Mouse (Mus musculus) hindbrain, embryonic 11.5 days (tissue): Measurements from ENCODE around the gene Pomp. TPM values are rescaled to one million over a fixed set of nuclear protein-coding genes. Genes with fewer than 3 reads are reported as not detected.
A peak's percentile ranks its signal among the peaks of the same experiment; 100 is the strongest.

Experiments used
- ATAC-seq: fragments of 200-750 bp; cut with Nextera tagmentation; 2 replicates; pipeline ENCODE4 v1.8.0; 2017; ENCODE audit warnings: mild to moderate bottlenecking, moderate TSS enrichment, moderate library complexity; ENCODE audit not compliant: low FRiP score
- DNase-seq: peaks from one replicate; pipeline ENCODE4 v3.0.0-alpha.2; 2015; ENCODE audit warnings: low spot score
- H3K27ac ChIP-seq: fragments of 300-500 bp; sonication (generic); 2 replicates; pipeline ENCODE4 v1.5.1; 2014; ENCODE audit warnings: mild to moderate bottlenecking, low read depth, low read length
- H3K27me3 ChIP-seq: fragments of 300-500 bp; sonication (generic); 2 replicates; pipeline ENCODE4 v1.6.1; 2014; ENCODE audit warnings: mild to moderate bottlenecking, low read length, moderate library complexity, mixed read lengths; ENCODE audit not compliant: control insufficient read depth, insufficient read depth
- H3K36me3 ChIP-seq: fragments of 300-500 bp; sonication (generic); 2 replicates; pipeline ENCODE4 v1.6.1; 2014; ENCODE audit warnings: mild to moderate bottlenecking, low read length, moderate library complexity, mixed read lengths; ENCODE audit not compliant: control insufficient read depth, insufficient read depth
- H3K4me1 ChIP-seq: fragments of 300-500 bp; sonication (generic); replicated peaks from 2 replicates; pipeline ENCODE4 v1.6.1; 2014; ENCODE audit warnings: low read length, mixed read lengths; ENCODE audit not compliant: control insufficient read depth, insufficient read depth
- H3K4me2 ChIP-seq: fragments of 300-500 bp; sonication (generic); replicated peaks from 2 replicates; pipeline ENCODE4 v1.6.1; 2014; ENCODE audit warnings: mild to moderate bottlenecking, low read depth, low read length
- H3K4me3 ChIP-seq: fragments of 300-500 bp; sonication (generic); 2 replicates; pipeline ENCODE4 v1.5.1; 2014; ENCODE audit warnings: low read depth, low read length
- H3K9ac ChIP-seq: fragments of 300-500 bp; sonication (generic); 2 replicates; pipeline ENCODE4 v1.6.1; 2014; ENCODE audit warnings: low read depth, low read length
- H3K9me3 ChIP-seq: fragments of 300-500 bp; sonication (generic); 2 replicates; pipeline ENCODE4 v1.6.1; 2016; ENCODE audit warnings: low read length; ENCODE audit not compliant: control insufficient read depth
- WGBS: fragments of 180-500 bp; shearing (Covaris S2); extraction: QIAGEN DNeasy Blood & Tissue Kit; methylation state at CpG from one replicate; pipeline ENCODE4 v1.1.7; 2014; 5-methylcytosine and 5-hydroxymethylcytosine counted together
- polyA plus RNA-seq: library from polyadenylated mRNA; unstranded; fragments of >200 nt; fragmentation: Nextera tagmentation; extraction: Ambion mirVana; gene quantifications from 2 replicates; pipeline ENCODE4 v1.2.1, GENCODE M21; 2014

Gene Pomp
- polyA plus RNA-seq, 1 experiment from 2014 or later: 546 TPM

DNA sequence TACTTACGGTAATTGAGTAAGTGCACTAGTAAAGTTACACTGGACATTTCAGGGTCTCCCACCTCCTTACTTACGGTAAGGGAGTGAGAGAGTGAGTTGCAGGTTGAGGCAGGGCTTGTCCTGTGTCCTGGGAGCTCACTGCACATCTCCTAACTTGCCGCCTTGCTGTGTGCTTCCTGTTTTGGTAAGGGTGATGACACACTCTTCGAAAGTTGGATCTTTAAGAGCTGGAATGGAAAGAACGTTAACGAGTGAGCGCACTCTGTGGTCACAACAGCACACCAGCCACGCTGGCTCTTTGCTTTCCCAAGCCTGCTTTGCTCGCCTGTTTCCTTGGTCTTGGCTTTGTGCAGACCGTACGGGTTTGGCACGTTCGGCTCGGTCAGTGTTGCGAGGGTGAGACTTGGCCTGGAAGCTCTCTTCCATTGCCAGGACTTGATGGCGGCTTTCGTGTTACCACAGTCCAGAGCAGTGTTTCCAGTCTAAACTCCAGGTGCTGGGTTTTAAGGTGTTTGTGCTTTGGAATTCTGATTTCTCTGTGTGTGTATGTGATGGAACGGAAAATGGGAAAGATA, 14.3 kb downstream of the Pomp start:
- ATAC-seq: no peak
- DNase-seq: no peak
- no peaks in the 10 kb centered on the region for H3K9me3 ChIP-seq
- no peaks in the 10 kb centered on the region for H3K4me1 ChIP-seq
- 95% methylated on average over 18 of the region's 18 CpGs for WGBS
- H3K27me3 ChIP-seq: no peaks in the 10 kb centered on the region
- H3K4me3 ChIP-seq: no peak overlapping the region
- H3K9ac ChIP-seq: no peak overlapping the region
- H3K27ac ChIP-seq: no peak overlapping the region
- H3K4me2 ChIP-seq: no peak overlapping the region
- peaks cover 19% of the 10 kb centered on the region; the same call in 1 of the 2 replicates for H3K36me3 ChIP-seq

DNA sequence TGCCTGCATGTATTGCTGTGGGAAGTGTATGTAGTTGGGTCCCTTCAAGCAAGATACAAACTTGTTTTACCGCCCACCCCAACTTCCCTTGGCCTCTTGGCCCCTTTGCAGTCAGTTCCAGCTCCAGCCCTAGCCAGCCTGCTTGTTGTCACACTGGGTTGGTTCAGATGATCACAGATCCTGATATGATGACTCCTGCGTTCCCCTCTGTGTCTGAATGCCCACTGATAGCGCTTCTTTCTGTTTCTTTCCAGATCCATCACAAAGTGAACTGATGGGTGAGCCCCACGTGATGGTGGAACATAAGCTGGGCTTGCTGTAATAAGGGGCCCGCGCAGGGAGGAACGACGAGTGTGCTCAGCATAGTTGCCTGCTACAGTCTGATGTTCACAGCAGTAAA, 14.9 kb downstream of the Pomp start:
- 97% methylated on average over 8 of the region's 8 CpGs for WGBS
- ATAC-seq (no peak), DNase-seq (no peak)
- H3K27me3 ChIP-seq: no peaks in the 10 kb centered on the region
- H3K36me3 ChIP-seq: peaks cover 19% of the 10 kb centered on the region; the same call in 1 of the 2 replicates
- H3K4me2 ChIP-seq: no peak overlapping the region
- H3K9ac ChIP-seq: no peak overlapping the region
- H3K9me3 ChIP-seq: no peaks in the 10 kb centered on the region
- H3K4me3 ChIP-seq: no peak overlapping the region
- no peak overlapping the region for H3K27ac ChIP-seq
- H3K4me1 ChIP-seq: no peaks in the 10 kb centered on the region

DNA sequence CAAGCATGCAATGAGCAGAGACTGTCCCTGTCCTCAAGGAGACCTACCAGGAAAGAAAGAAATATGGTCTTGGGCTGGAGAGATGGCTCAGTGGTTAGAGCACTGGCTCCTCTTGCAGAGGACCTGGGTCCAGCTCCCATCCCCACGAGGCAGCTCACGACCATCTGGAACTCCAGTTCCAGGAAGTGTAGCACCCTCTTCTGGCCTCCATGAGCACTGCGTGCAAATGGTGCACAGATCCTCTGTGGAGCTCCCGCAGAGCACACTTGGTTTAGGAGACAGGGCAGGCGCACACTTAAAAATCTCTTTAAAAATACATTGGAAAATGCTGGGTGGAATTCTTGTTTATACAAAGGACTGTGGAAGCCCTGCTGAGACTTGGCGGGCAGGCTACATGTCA, 17.3 kb downstream of the Pomp start:
- Histone ChIP-seq H3K9ac (no peak overlapping the region), H3K4me2 (no peak overlapping the region), H3K4me1 (no peaks in the 10 kb centered on the region), H3K27ac (no peak overlapping the region), H3K4me3 (no peak overlapping the region), H3K36me3 (peaks cover 16% of the 10 kb centered on the region; the same call in 1 of the 2 replicates), H3K27me3 (no peaks in the 10 kb centered on the region), H3K9me3 (no peaks in the 10 kb centered on the region)
- peak; percentile 30 for DNase-seq
- 90% methylated on average over 6 of the region's 6 CpGs for WGBS
- ATAC-seq: no peak

DNA sequence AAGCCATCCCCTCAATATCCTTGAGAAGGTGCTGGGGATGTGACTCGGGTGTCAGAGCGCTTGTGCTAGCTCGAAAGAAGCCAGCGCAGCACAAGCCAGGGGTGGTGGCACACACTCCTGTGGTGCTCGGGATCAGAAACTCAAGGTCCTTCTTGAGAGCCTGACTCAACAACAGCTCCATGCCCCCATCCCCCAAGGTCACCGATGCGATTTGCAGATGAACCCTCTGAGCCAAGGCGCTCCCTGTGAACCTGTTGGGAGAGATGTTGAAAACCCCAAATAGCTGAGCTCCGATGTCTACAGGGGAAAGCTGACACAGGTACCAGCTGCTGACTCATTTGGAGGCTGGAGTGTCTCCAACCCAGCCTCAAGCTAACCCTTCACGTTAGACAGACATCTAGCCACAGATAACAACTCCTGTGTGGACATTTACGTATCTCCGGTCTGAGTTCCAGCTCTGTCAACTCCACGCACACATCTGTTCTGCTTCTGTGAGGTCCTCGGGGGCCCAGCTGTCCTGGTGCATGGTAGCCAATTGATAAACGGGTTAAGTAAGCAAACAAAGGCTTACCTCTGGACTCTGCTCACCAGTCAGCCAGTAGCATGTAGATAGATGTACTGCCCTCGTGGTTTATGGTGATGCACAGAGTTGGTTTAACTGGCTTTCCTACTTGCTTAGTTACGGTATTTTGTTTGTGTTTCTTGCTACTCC, 19.9 kb downstream of the Pomp start:
- no peaks in the 10 kb centered on the region for H3K27me3 ChIP-seq
- no peak overlapping the region for H3K4me2 ChIP-seq
- H3K36me3 ChIP-seq: peaks cover 13% of the 10 kb centered on the region; the same call in 1 of the 2 replicates
- no peaks in the 10 kb centered on the region for H3K9me3 ChIP-seq
- ATAC-seq (no peak), DNase-seq (no peak)
- WGBS: 92% methylated on average over 17 of the region's 17 CpGs
- no peak overlapping the region for H3K27ac ChIP-seq
- H3K4me1 ChIP-seq: no peaks in the 10 kb centered on the region
- H3K9ac ChIP-seq: no peak overlapping the region
- no peak overlapping the region for H3K4me3 ChIP-seq

DNA sequence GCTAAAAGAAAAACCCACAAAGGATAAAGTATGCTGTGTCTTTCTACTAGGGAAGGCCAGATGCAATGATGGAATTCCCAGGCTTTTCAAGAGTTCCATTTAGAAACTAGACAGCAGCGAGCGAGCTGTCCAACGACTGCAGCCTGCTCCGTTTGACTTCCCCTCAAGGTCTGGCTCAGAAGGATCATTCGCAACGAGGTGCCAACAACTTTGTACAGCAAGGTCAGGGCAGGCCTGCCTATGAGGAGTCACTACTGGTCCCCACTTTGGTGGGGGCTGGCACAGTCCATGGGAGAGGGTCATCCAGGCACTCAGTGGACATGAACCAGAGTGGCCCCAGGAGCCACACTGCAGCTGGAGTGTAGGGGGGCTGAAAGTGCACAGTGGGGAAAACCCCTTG, 23.3 kb downstream of the Pomp start:
- 93% methylated on average over 6 of the region's 6 CpGs for WGBS
- Histone ChIP-seq H3K4me3 (no peak overlapping the region), H3K9ac (no peak overlapping the region), H3K27ac (no peak overlapping the region), H3K9me3 (no peaks in the 10 kb centered on the region), H3K4me1 (no peaks in the 10 kb centered on the region), H3K27me3 (no peaks in the 10 kb centered on the region), H3K36me3 (no peaks in the 10 kb centered on the region), H3K4me2 (no peak overlapping the region)
- DNase-seq (no peak), ATAC-seq (no peak)

DNA sequence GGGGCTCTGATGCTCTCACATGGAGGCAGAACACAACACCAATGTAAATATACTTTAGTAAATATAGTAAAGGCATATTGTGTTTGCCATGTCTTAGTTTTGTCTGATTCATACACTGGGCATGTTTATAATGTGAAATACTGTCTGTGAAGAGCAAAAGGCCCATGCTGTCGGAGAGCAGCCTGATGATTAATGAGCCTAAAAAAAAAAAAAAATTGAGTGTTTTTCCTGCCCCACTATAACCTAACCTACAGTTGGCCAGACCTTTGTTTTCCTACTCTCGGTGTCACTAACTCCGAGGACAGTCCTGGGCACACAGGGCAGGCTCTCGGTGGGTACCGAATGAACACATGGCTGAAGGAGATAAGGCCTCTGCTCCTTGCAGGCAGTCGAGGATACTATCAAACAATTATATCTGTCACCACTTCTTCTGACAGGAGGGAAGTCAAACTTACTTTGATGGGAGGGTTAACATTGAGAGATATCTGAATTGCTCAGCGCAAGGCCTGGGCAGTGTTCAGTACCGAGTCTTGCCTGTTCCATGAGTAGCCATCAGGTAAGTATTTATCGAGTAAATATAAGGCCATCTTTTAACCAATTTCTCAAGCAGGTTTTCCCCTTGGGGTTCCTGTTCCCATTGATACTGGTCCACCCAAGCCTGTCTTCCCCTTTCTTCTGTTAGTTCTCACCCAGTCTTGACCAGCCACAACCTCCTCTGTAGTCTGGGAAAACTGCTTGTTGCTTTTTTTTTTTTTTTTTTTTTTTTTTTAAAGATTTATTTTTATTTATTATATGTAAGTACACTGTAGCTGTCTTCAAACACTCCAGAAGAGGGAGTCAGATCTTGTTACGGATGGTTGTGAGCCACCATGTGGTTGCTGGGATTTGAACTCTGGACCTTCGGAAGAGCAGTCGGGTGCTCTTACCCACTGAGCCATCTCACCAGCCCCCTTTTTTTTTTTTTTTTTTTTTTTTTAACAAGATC, 28.3 kb downstream of the Pomp start:
- DNase-seq (no peak), ATAC-seq (no peak)
- H3K9ac ChIP-seq: no peak overlapping the region
- no peaks in the 10 kb centered on the region for H3K9me3 ChIP-seq
- no peak overlapping the region for H3K4me2 ChIP-seq
- no peaks in the 10 kb centered on the region for H3K27me3 ChIP-seq
- H3K27ac ChIP-seq: no peak overlapping the region
- no peak overlapping the region for H3K4me3 ChIP-seq
- no peaks in the 10 kb centered on the region for H3K36me3 ChIP-seq
- no peaks in the 10 kb centered on the region for H3K4me1 ChIP-seq
- WGBS: 87% methylated on average over 10 of the region's 12 CpGs

DNA sequence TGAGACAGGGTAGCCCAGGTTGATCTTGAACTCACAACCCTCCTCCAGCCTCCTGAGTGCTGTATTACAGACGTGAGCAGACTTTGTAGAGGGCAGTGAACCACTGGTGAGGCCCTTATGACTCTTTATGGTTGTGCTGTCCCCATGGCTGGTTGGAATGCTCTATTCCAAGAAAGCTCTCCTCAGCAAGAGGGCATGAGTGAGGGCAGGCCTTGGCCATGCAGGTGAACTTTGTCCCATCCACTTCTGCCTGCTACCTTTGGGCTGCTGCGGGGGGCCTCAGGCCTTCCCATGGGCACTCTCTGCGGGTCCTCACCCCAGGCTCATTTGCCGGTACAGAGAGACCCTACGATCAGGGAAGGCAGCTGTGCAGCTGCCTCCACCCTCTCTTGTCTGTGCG, 32.5 kb downstream of the Pomp start:
- 22% methylated on average over 6 of the region's 6 CpGs for WGBS
- no peak for ATAC-seq
- H3K27me3 ChIP-seq: no peaks in the 10 kb centered on the region
- H3K9ac ChIP-seq: no peak overlapping the region
- H3K4me2 ChIP-seq: no peak overlapping the region
- no peak overlapping the region for H3K4me3 ChIP-seq
- no peaks in the 10 kb centered on the region for H3K36me3 ChIP-seq
- DNase-seq: no peak
- H3K4me1 ChIP-seq: no peaks in the 10 kb centered on the region; the same call in 1 of the 2 replicates
- no peaks in the 10 kb centered on the region for H3K9me3 ChIP-seq
- no peak overlapping the region for H3K27ac ChIP-seq

DNA sequence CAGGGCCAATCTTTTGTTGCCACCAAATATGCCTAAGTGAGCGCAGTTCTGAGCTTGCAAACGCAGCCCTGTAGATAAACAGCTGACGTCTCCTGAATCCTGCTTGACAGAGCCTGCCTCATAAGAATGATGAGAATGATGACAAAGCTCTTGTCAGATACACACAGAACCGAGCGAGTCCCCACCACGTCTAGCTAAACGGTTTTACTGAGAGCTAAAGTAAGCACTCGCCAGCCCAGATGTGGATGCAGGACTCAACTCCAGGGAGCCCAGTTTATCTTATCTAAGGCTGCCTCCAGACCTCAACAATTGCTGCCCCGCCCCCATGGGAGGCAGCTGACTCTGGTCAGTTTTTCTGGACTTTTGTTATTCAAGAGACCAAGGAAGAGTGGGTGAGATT, 32.9 kb downstream of the Pomp start:
- Histone ChIP-seq H3K4me3 (no peak overlapping the region), H3K9ac (no peak overlapping the region), H3K4me1 (no peaks in the 10 kb centered on the region; the same call in 1 of the 2 replicates), H3K36me3 (no peaks in the 10 kb centered on the region), H3K27ac (no peak overlapping the region), H3K27me3 (no peaks in the 10 kb centered on the region), H3K9me3 (no peaks in the 10 kb centered on the region), H3K4me2 (no peak overlapping the region)
- 6% methylated on average over 9 of the region's 9 CpGs for WGBS
- peak; percentile 38 for DNase-seq
- ATAC-seq: no peak
